ENCODE assay signal across 7 mouse cellular contexts in genomic region chr10:3941054-3941757, GRCm38 (mm10). TPM values are rescaled to one million over a fixed set of nuclear protein-coding genes. Genes with fewer than 3 reads are reported as not detected.
A peak's percentile ranks its signal among the peaks of the same experiment; 100 is the strongest.
DNase-seq lines count a peak whose midpoint lies in the region; ATAC-seq lines count a peak whose summit lies in the region.

No protein-coding gene starts in this region.

- ATAC-seq in heart, embryonic 13.5 days (ENCODE audit: extremely low read depth, insufficient number of reproducible peaks, low FRiP score, low TSS enrichment), result no peak; the same call in 1 of the 2 replicates

- H3K27me3 ChIP-seq in heart, embryonic 13.5 days (replicated peaks), result no peaks in the 10 kb centered on the region

- peak; percentile 25 for DNase-seq in ovary, postnatal 36 days (ENCODE audit: low spot score)
- DNase-seq in ovary, postnatal 10 days (ENCODE audit: low spot score), result no peak
- DNase-seq in kidney, postnatal 4 days, result peak; percentile 44 to 57
- DNase-seq in testis, postnatal 14 days (ENCODE audit: low spot score), result peak; percentile 24
- DNase-seq in layer of hippocampus, postnatal 36 days, result no peak
- no peak for DNase-seq in cerebellum, adult 9-11 months

- no peaks in the 10 kb centered on the region for H3K9me3 ChIP-seq in heart, embryonic 13.5 days

- peaks cover 15% of the 10 kb centered on the region for H3K36me3 ChIP-seq in heart, embryonic 13.5 days

- H3K4me1 ChIP-seq in heart, embryonic 13.5 days, result 0 out of 2 replicates have a peak, but pooled peaks cover 8% of the 10 kb centered on the region

- WGBS in heart, embryonic 13.5 days, result 23% methylated on average over 11 of the region's 11 CpGs

- no peak overlapping the region for H3K9ac ChIP-seq in heart, embryonic 13.5 days

- H3K27ac ChIP-seq in heart, embryonic 13.5 days (replicated peaks), result peak overlapping the region; percentile 24; the same call in 1 of the 2 replicates

- H3K4me3 ChIP-seq in heart, embryonic 13.5 days, result no peak overlapping the region

- H3K4me2 ChIP-seq in heart, embryonic 13.5 days, result no peak overlapping the region

RNA-seq across cellular contexts. Expression of gene Mthfd1l, which starts 31.7 kb away (rescaled TPM):
- 12.2 and 13.0 TPM in 2 replicates for polyA plus RNA-seq in heart, embryonic 13.5 days (2015; fragmentation: Nextera tagmentation; extraction: Ambion mirVana)
- 1 to 10 TPM; 7.7 to 9.3 TPM for total RNA-seq in layer of hippocampus, postnatal 36 days (2021)

Comparison
In these comparisons a context has a peak if more than half of its experiments do, and no peak if none do; other contexts are left out.
1. DNase-seq: peak in ovary, postnatal 36 days (single experiment), kidney, postnatal 4 days (2 of 2) and testis, postnatal 14 days (single experiment); none in ovary, postnatal 10 days (single experiment), layer of hippocampus, postnatal 36 days (0 of 2) and cerebellum, adult 9-11 months (single experiment).